14 mouse cellular contexts compared by ENCODE assay signal in genomic region chr13:99642811-99643210, GRCm38 (mm10).
DNase-seq lines count a peak whose midpoint lies in the region; ATAC-seq and TF ChIP-seq lines count a peak whose summit lies in the region.
"Had no signal": no experiment of that assay in that cellular context is flagged by ENCODE, and none has a peak within 500 bp of the region (broad histone marks: within the 10 kb centered on the region; RNA-seq: fewer than 3 reads in every experiment).

No protein-coding gene starts in this region.

- no peaks in the 10 kb centered on the region for H3K27me3 ChIP-seq in heart, embryonic 13.5 days (replicated peaks)
- H3K27me3 ChIP-seq in heart, adult 2 months (ENCODE audit: control insufficient read depth, insufficient read depth, low read length): peaks cover 2% of the 10 kb centered on the region; the same call in 1 of the 2 replicates
- H3K27me3 ChIP-seq in hindbrain, embryonic 15.5 days: no peaks in the 10 kb centered on the region
- H3K27me3 ChIP-seq: CH12.LX had no signal

- H3K79me2 ChIP-seq in heart, adult 2 months (replicated peaks; ENCODE audit: control insufficient read depth, insufficient read depth, low read length): no peaks in the 10 kb centered on the region

- intact Hi-C loops in heart, adult 2 months (cut with DNase I): no loop called here

- DNase-seq in adrenal gland, adult 2 months: peak; percentile 5
- no peak for DNase-seq in adrenal gland, adult (ENCODE audit: inconsistent age in 2 of 2, low spot score in 1 of 2)
- no peak for DNase-seq in heart, adult 2 months
- DNase-seq in brain, embryonic 14.5 days (ENCODE audit: low read depth): peak; percentile 50
- no peak for DNase-seq in right cerebral cortex, adult 2 months (ENCODE audit: low spot score in 2 of 2)
- DNase-seq in embryo, embryonic 10 days (ENCODE audit: low spot score): no peak
- DNase-seq: kidney, adult 8-10 months; liver; spleen, adult 18-20 months; thymus, postnatal 4 days had no signal

- no peak for TF ChIP-seq EP300 in heart, adult 2 months (IDR thresholded peaks at IDR 0.05; ENCODE audit: insufficient read depth, low read depth, low read length)

- no peaks in the 10 kb centered on the region for H3K9me3 ChIP-seq in heart, embryonic 13.5 days
- H3K9me3 ChIP-seq in hindbrain, embryonic 15.5 days: no peaks in the 10 kb centered on the region

- H3K4me3 ChIP-seq in heart, embryonic 13.5 days: no peak overlapping the region
- no peak overlapping the region for H3K4me3 ChIP-seq in heart, adult 2 months
- no peak overlapping the region for H3K4me3 ChIP-seq in hindbrain, embryonic 15.5 days

- TF ChIP-seq CTCF in heart, adult 2 months (IDR thresholded peaks at IDR 0.05): no peak
- TF ChIP-seq CTCF in brain, embryonic 14.5 days (IDR thresholded peaks at IDR 0.05; ENCODE audit: borderline replicate concordance, extremely low read depth, insufficient read depth, insufficient read length): no peak

- H3K4me1 ChIP-seq in heart, embryonic 13.5 days: peaks cover 38% of the 10 kb centered on the region
- no peaks in the 10 kb centered on the region for H3K4me1 ChIP-seq in heart, adult 2 months (ENCODE audit: control insufficient read depth, insufficient read depth, low read length)
- peaks cover 27% of the 10 kb centered on the region for H3K4me1 ChIP-seq in hindbrain, embryonic 15.5 days (replicated peaks)

- no peaks in the 10 kb centered on the region for H3K36me3 ChIP-seq in heart, embryonic 13.5 days
- no peaks in the 10 kb centered on the region for H3K36me3 ChIP-seq in heart, adult 2 months (ENCODE audit: control insufficient read depth, insufficient read depth, low read length)
- H3K36me3 ChIP-seq in hindbrain, embryonic 15.5 days: no peaks in the 10 kb centered on the region

- peak overlapping the region; percentile 20 for H3K4me2 ChIP-seq in heart, embryonic 13.5 days
- no peak overlapping the region for H3K4me2 ChIP-seq in hindbrain, embryonic 15.5 days
- H3K4me2 ChIP-seq: lung, embryonic 14.5 days had no signal

- peak overlapping the region; percentile 34; the same call in 1 of the 2 replicates for H3K9ac ChIP-seq in heart, embryonic 13.5 days
- no peak overlapping the region for H3K9ac ChIP-seq in heart, adult 2 months (ENCODE audit: low read depth, low read length)
- H3K9ac ChIP-seq in hindbrain, embryonic 15.5 days: no peak overlapping the region
- H3K9ac ChIP-seq: lung, embryonic 14.5 days had no signal

- ATAC-seq in heart, embryonic 13.5 days (ENCODE audit: extremely low read depth, insufficient number of reproducible peaks, low FRiP score, low TSS enrichment): no peak
- ATAC-seq in hindbrain, embryonic 15.5 days (ENCODE audit: low FRiP score, low read depth): no peak

- TF ChIP-seq POLR2A in heart, adult 2 months (IDR thresholded peaks at IDR 0.05; ENCODE audit: insufficient read depth, low read depth, low read length): no peak
- TF ChIP-seq POLR2A in brain, embryonic 14.5 days (IDR thresholded peaks at IDR 0.05; ENCODE audit: borderline replicate concordance, extremely low read depth, insufficient read depth, insufficient read length, poor library complexity, severe bottlenecking): no peak

- 22% methylated on average over 5 of the region's 5 CpGs for WGBS in heart, embryonic 13.5 days
- 56% methylated on average over 5 of the region's 5 CpGs for WGBS in heart, adult 2 months
- WGBS in hindbrain, embryonic 15.5 days: 46% methylated on average over 5 of the region's 5 CpGs

- peak overlapping the region; percentile 58 for H3K27ac ChIP-seq in heart, embryonic 13.5 days (replicated peaks)
- H3K27ac ChIP-seq in heart, adult 2 months: no peak overlapping the region
- peak overlapping the region; percentile 6; the same call in 1 of the 2 replicates for H3K27ac ChIP-seq in hindbrain, embryonic 15.5 days (replicated peaks)

Comparison
In these comparisons a context has a peak if more than half of its experiments do, and no peak if none do; other contexts are left out.
1. DNase-seq: peak in adrenal gland, adult 2 months (single experiment) and brain, embryonic 14.5 days (single experiment); none in adrenal gland, adult (0 of 2), heart, adult 2 months (0 of 2), right cerebral cortex, adult 2 months (0 of 2) and embryo, embryonic 10 days (single experiment).